Mouse (Mus musculus): Measurements from ENCODE around the gene Neurl1b. TPM values are rescaled to one million over a fixed set of nuclear protein-coding genes. Genes with fewer than 3 reads are reported as not detected.

Gene Neurl1b
- polyA plus RNA-seq, 1 experiment from 2014 or later, result 0.67 TPM

GRCm38 (mm10) chr17:26479619-26480018 lies 65.0 kb downstream of the Neurl1b start:
- H3K27ac ChIP-seq, result no peak overlapping the region
- H3K9ac ChIP-seq, result no peak overlapping the region
- peaks cover 15% of the 10 kb centered on the region; the same call in 1 of the 2 replicates for H3K4me1 ChIP-seq
- H3K27me3 ChIP-seq, result 0 out of 2 replicates have a peak, but pooled peaks cover 3% of the 10 kb centered on the region
- 73% methylated on average over 6 of the region's 6 CpGs for WGBS
- no peak overlapping the region for H3K4me2 ChIP-seq
- no peaks in the 10 kb centered on the region for H3K9me3 ChIP-seq
- no peaks in the 10 kb centered on the region for H3K36me3 ChIP-seq
- no peak for ATAC-seq (ENCODE audit: insufficient number of reproducible peaks, insufficient read depth, low FRiP score, low TSS enrichment, low read depth)
- no peak overlapping the region for H3K4me3 ChIP-seq

- Histone ChIP-seq H3K27ac (no peak overlapping the region), H3K4me1 (peaks cover 20% of the 10 kb centered on the region), H3K36me3 (no peaks in the 10 kb centered on the region), H3K9me3 (no peaks in the 10 kb centered on the region), H3K4me2 (no peak overlapping the region), H3K4me3 (no peak overlapping the region), H3K9ac (no peak overlapping the region), H3K27me3 (0 out of 2 replicates have a peak, but pooled peaks cover 3% of the 10 kb centered on the region)
- ATAC-seq (ENCODE audit: insufficient number of reproducible peaks, insufficient read depth, low FRiP score, low TSS enrichment, low read depth), result no peak
- WGBS, result 69% methylated on average over 4 of the region's 4 CpGs
These were observed 66.3 kb downstream of the Neurl1b start for GRCm38 (mm10) chr17:26480956-26481355.

GRCm38 (mm10) chr17:26484626-26485421 lies 70.2 kb downstream of the Neurl1b start:
- Histone ChIP-seq H3K27ac (no peak overlapping the region), H3K9ac (0 out of 2 replicates have a peak overlapping the region, but pooled peaks have one; percentile 27)
- ATAC-seq (ENCODE audit: insufficient number of reproducible peaks, insufficient read depth, low FRiP score, low TSS enrichment, low read depth), result no peak

GRCm38 (mm10) chr17:26487266-26487665 lies 72.6 kb downstream of the Neurl1b start:
- Histone ChIP-seq H3K9ac (no peak overlapping the region), H3K4me2 (no peak overlapping the region), H3K4me3 (no peak overlapping the region), H3K4me1 (peaks cover 12% of the 10 kb centered on the region; the same call in 1 of the 2 replicates), H3K27ac (no peak overlapping the region), H3K27me3 (0 out of 2 replicates have a peak, but pooled peaks cover 2% of the 10 kb centered on the region), H3K36me3 (no peaks in the 10 kb centered on the region), H3K9me3 (no peaks in the 10 kb centered on the region)
- WGBS, result 59% methylated on average over 5 of the region's 5 CpGs
- no peak for ATAC-seq (ENCODE audit: insufficient number of reproducible peaks, insufficient read depth, low FRiP score, low TSS enrichment, low read depth)

More at GRCm38 (mm10) chr17:26484626-26485421, 70.2 kb downstream of the Neurl1b start:
- Histone ChIP-seq H3K27me3 (0 out of 2 replicates have a peak, but pooled peaks cover 3% of the 10 kb centered on the region), H3K9me3 (no peaks in the 10 kb centered on the region), H3K4me3 (no peak overlapping the region), H3K4me2 (no peak overlapping the region), H3K36me3 (no peaks in the 10 kb centered on the region), H3K4me1 (peaks cover 12% of the 10 kb centered on the region; the same call in 1 of the 2 replicates)
- 65% methylated on average over 14 of the region's 14 CpGs for WGBS

- H3K9ac ChIP-seq, result no peak overlapping the region
- no peak overlapping the region for H3K4me2 ChIP-seq
- H3K27ac ChIP-seq, result no peak overlapping the region
- peaks cover 12% of the 10 kb centered on the region; the same call in 1 of the 2 replicates for H3K4me1 ChIP-seq
- no peaks in the 10 kb centered on the region for H3K36me3 ChIP-seq
- WGBS, result 86% methylated on average over 4 of the region's 4 CpGs
- H3K27me3 ChIP-seq, result no peaks in the 10 kb centered on the region
- ATAC-seq (ENCODE audit: insufficient number of reproducible peaks, insufficient read depth, low FRiP score, low TSS enrichment, low read depth), result no peak
- H3K9me3 ChIP-seq, result 0 out of 2 replicates have a peak, but pooled peaks cover 3% of the 10 kb centered on the region
- H3K4me3 ChIP-seq, result no peak overlapping the region
These were observed 73.3 kb downstream of the Neurl1b start for GRCm38 (mm10) chr17:26487917-26488316.

GRCm38 (mm10) chr17:26488711-26489403 lies 74.2 kb downstream of the Neurl1b start:
- Histone ChIP-seq H3K4me2 (no peak overlapping the region), H3K36me3 (no peaks in the 10 kb centered on the region), H3K27ac (no peak overlapping the region), H3K27me3 (no peaks in the 10 kb centered on the region), H3K9me3 (peaks cover 8% of the 10 kb centered on the region; the same call in 1 of the 2 replicates), H3K4me1 (peaks cover 12% of the 10 kb centered on the region; the same call in 1 of the 2 replicates), H3K9ac (no peak overlapping the region), H3K4me3 (no peak overlapping the region)
- 83% methylated on average over 8 of the region's 8 CpGs for WGBS
- no peak for ATAC-seq (ENCODE audit: insufficient number of reproducible peaks, insufficient read depth, low FRiP score, low TSS enrichment, low read depth)

GRCm38 (mm10) chr17:26490072-26490471 lies 75.4 kb downstream of the Neurl1b start:
- WGBS, result 85% methylated on average over 10 of the region's 10 CpGs
- H3K27ac ChIP-seq, result no peak overlapping the region
- H3K9ac ChIP-seq, result no peak overlapping the region
- H3K27me3 ChIP-seq, result no peaks in the 10 kb centered on the region
- H3K4me1 ChIP-seq, result peaks cover 5% of the 10 kb centered on the region; the same call in 1 of the 2 replicates
- H3K9me3 ChIP-seq, result peaks cover 8% of the 10 kb centered on the region; the same call in 1 of the 2 replicates
- no peak overlapping the region for H3K4me2 ChIP-seq
- no peak for ATAC-seq (ENCODE audit: insufficient number of reproducible peaks, insufficient read depth, low FRiP score, low TSS enrichment, low read depth)
- H3K36me3 ChIP-seq, result no peaks in the 10 kb centered on the region
- no peak overlapping the region for H3K4me3 ChIP-seq

- 54% methylated on average over 2 of the region's 2 CpGs for whole genome bisulfite sequencing
- Histone ChIP-seq H3K4me1 (0 out of 2 replicates have a peak, but pooled peaks cover 4% of the 10 kb centered on the region), H3K4me2 (no peak overlapping the region), H3K27ac (no peak overlapping the region), H3K27me3 (no peaks in the 10 kb centered on the region), H3K4me3 (no peak overlapping the region), H3K9ac (no peak overlapping the region), H3K9me3 (peaks cover 8% of the 10 kb centered on the region; the same call in 1 of the 2 replicates), H3K36me3 (no peaks in the 10 kb centered on the region)
- ATAC-seq (ENCODE audit: insufficient number of reproducible peaks, insufficient read depth, low FRiP score, low TSS enrichment, low read depth), result no peak
These were observed 76.3 kb downstream of the Neurl1b start for GRCm38 (mm10) chr17:26490910-26491309.

GRCm38 (mm10) chr17:26492246-26492645 lies 77.6 kb downstream of the Neurl1b start:
- no peak for ATAC-seq (ENCODE audit: insufficient number of reproducible peaks, insufficient read depth, low FRiP score, low TSS enrichment, low read depth)
- Histone ChIP-seq H3K4me3 (no peak overlapping the region), H3K4me1 (0 out of 2 replicates have a peak, but pooled peaks cover 3% of the 10 kb centered on the region), H3K27ac (no peak overlapping the region), H3K9me3 (peaks cover 8% of the 10 kb centered on the region; the same call in 1 of the 2 replicates), H3K4me2 (no peak overlapping the region), H3K36me3 (no peaks in the 10 kb centered on the region), H3K27me3 (no peaks in the 10 kb centered on the region), H3K9ac (no peak overlapping the region)
- 78% methylated on average over 3 of the region's 3 CpGs for WGBS

- Histone ChIP-seq H3K4me1 (no peaks in the 10 kb centered on the region), H3K4me3 (no peak overlapping the region), H3K4me2 (no peak overlapping the region), H3K27ac (no peak overlapping the region), H3K36me3 (no peaks in the 10 kb centered on the region), H3K9ac (no peak overlapping the region), H3K27me3 (no peaks in the 10 kb centered on the region), H3K9me3 (peaks cover 8% of the 10 kb centered on the region; the same call in 1 of the 2 replicates)
- no peak for ATAC-seq (ENCODE audit: insufficient number of reproducible peaks, insufficient read depth, low FRiP score, low TSS enrichment, low read depth)
- 83% methylated on average over 4 of the region's 4 CpGs for WGBS
These were observed 80.2 kb downstream of the Neurl1b start for GRCm38 (mm10) chr17:26494642-26495468.
